Comparison of ENCODE assay signal across 18 mouse cellular contexts in genomic region chr15:81013186-81013585, GRCm38 (mm10).
"Had no signal": no experiment of that assay in that cellular context is flagged by ENCODE, and none has a peak within 500 bp of the region (broad histone marks: within the 10 kb centered on the region; RNA-seq: fewer than 3 reads in every experiment).

No protein-coding gene starts in this region.

- ATAC-seq: liver, postnatal 0 days; lung, postnatal 0 days; midbrain, embryonic 13.5 days; midbrain, embryonic 16.5 days had no signal

- H3K27me3 ChIP-seq: liver, embryonic 15.5 days; lung, embryonic 15.5 days; megakaryocyte, embryonic 14.5 days; midbrain, embryonic 13.5 days; neural tube, embryonic 12.5 days; stomach, embryonic 15.5 days had no signal

- H3K27ac ChIP-seq: liver, embryonic 15.5 days; lung, embryonic 15.5 days; macrophage; midbrain, embryonic 13.5 days; neural tube, embryonic 12.5 days; stomach, embryonic 15.5 days; stomach, postnatal 0 days had no signal

- H3K4me2 ChIP-seq: liver, embryonic 15.5 days; lung, embryonic 15.5 days; midbrain, embryonic 11.5 days; midbrain, embryonic 13.5 days; neural tube, embryonic 12.5 days; stomach, embryonic 15.5 days had no signal

- DNase-seq: liver, postnatal 0 days; lung, adult 2 months; lung, postnatal 14 days; lung, postnatal 36 days; right cerebral cortex, postnatal 14 days; thymus, postnatal 14 days; thymus, postnatal 36 days had no signal

- H3K4me3 ChIP-seq: liver, embryonic 15.5 days; lung, embryonic 15.5 days; megakaryocyte, embryonic 14.5 days; midbrain, embryonic 13.5 days; neural tube, embryonic 12.5 days; stomach, embryonic 15.5 days had no signal

- H3K9me3 ChIP-seq: liver, embryonic 15.5 days; lung, embryonic 15.5 days; megakaryocyte, embryonic 14.5 days; midbrain, embryonic 13.5 days; neural tube, embryonic 12.5 days; stomach, embryonic 15.5 days had no signal

- H3K9ac ChIP-seq: liver, embryonic 15.5 days; liver, postnatal 0 days; lung, embryonic 15.5 days; midbrain, embryonic 13.5 days; neural tube, embryonic 12.5 days; stomach, embryonic 15.5 days had no signal

- H3K4me1 ChIP-seq: liver, embryonic 15.5 days; lung, embryonic 15.5 days; midbrain, embryonic 13.5 days; neural tube, embryonic 12.5 days; stomach, embryonic 15.5 days had no signal
